Mouse (Mus musculus) liver, embryonic 14.5 days (tissue): ENCODE measurements around the gene Chrna5. TPM values are rescaled to one million over a fixed set of nuclear protein-coding genes. Genes with fewer than 3 reads are reported as not detected.

ENCODE experiments used
- ATAC-seq: fragments of 200-750 bp; cut with Nextera tagmentation; 2 replicates; pipeline ENCODE4 v1.8.0; 2017; ENCODE audit warnings: moderate number of reproducible peaks, mild to moderate bottlenecking, moderate library complexity; ENCODE audit not compliant: insufficient read depth
- DNase-seq, 3 experiments: peaks; one replicate each; pipeline ENCODE4 v3.0.0-alpha.2; 2012 to 2013; ENCODE audit warnings: low read depth in 3 of 3, low spot score in 3 of 3
- H3K27ac ChIP-seq: fragments of 300-500 bp; sonication (generic); 2 replicates; pipeline ENCODE4 v1.5.1; 2014; ENCODE audit warnings: moderate library complexity, mild to moderate bottlenecking, control low read depth, inconsistent platforms
- H3K27me3 ChIP-seq: fragments of 300-500 bp; sonication (generic); 2 replicates; pipeline ENCODE4 v1.6.1; 2014; ENCODE audit warnings: mild to moderate bottlenecking, low read length, moderate library complexity; ENCODE audit not compliant: control insufficient read depth, insufficient read depth
- H3K36me3 ChIP-seq: fragments of 300-500 bp; sonication (generic); replicated peaks from 2 replicates; pipeline ENCODE4 v1.6.1; 2014; ENCODE audit warnings: low read depth; ENCODE audit not compliant: control insufficient read depth, insufficient read depth
- H3K4me1 ChIP-seq, 2 experiments: fragments of 200-500 bp in 1 of 2; fragments of 300-500 bp in 1 of 2; sonication (generic) in 1 of 2; replicated peaks; 2 replicates each; pipeline ENCODE4 v1.6.1; 2012 to 2014; ENCODE audit warnings: antibody characterized with exemption in 1 of 2, inconsistent platforms in 1 of 2, low read length in 1 of 2; ENCODE audit not compliant: control insufficient read depth in 2 of 2, insufficient read depth in 2 of 2
- H3K4me2 ChIP-seq: fragments of 300-500 bp; sonication (generic); 2 replicates; pipeline ENCODE4 v1.6.1; 2014; ENCODE audit warnings: low read depth, mild to moderate bottlenecking, control low read depth, moderate library complexity
- H3K4me3 ChIP-seq, 2 experiments: fragments of 200-500 bp in 1 of 2; fragments of 300-500 bp in 1 of 2; sonication (generic) in 1 of 2; 2 replicates each; pipeline ENCODE4 v1.5.1; 2012 to 2014; ENCODE audit warnings: low read depth in 2 of 2, low read length in 2 of 2, mild to moderate bottlenecking in 2 of 2, control low read depth in 1 of 2, inconsistent platforms in 1 of 2, moderate library complexity in 1 of 2; ENCODE audit not compliant: insufficient read depth in 1 of 2
- H3K9ac ChIP-seq: fragments of 300-500 bp; sonication (generic); replicated peaks from 2 replicates; pipeline ENCODE4 v1.6.1; 2014; ENCODE audit warnings: mild to moderate bottlenecking, control low read depth, moderate library complexity
- H3K9me3 ChIP-seq: fragments of 300-500 bp; sonication (generic); 2 replicates; pipeline ENCODE4 v1.6.1; 2016; ENCODE audit warnings: low read length, mixed read lengths; ENCODE audit not compliant: control insufficient read depth
- CTCF ChIP-seq: IDR thresholded peaks from 2 replicates; pipeline ENCODE4 v1.5.1; 2016; ENCODE audit warnings: antibody characterized with exemption, low read depth, control low read depth
- EP300 ChIP-seq: IDR thresholded peaks from 2 replicates; pipeline ENCODE4 v1.6.1; 2016; ENCODE audit warnings: antibody characterized with exemption, low read depth
- WGBS: fragments of 180-500 bp; shearing (Covaris S2); extraction: QIAGEN DNeasy Blood & Tissue Kit; methylation state at CpG from one replicate; pipeline ENCODE4 v1.1.7; 2014; ENCODE audit not compliant: insufficient replicate concordance; 5-methylcytosine and 5-hydroxymethylcytosine counted together
- polyA plus RNA-seq, 2 experiments: library from polyadenylated mRNA; depleted of rRNA in 1 of 2; stranded (reverse) in 1 of 2; unstranded in 1 of 2; fragments of >200 nt; fragmentation: Nextera tagmentation in 1 of 2; extraction: Ambion mirVana in 1 of 2; gene quantifications; 2 replicates each; pipeline versions ENCODE4 v1.2.1 to v1.2.3; 2012 to 2014

Chrna5 gene
- polyA plus RNA-seq (2012; rRNA removed) (0.02 TPM in 1 of 2 replicates, not detected in the other), polyA plus RNA-seq (2014; fragmentation: Nextera tagmentation; extraction: Ambion mirVana) (0.05 TPM in 1 of 2 replicates, not detected in the other)

DNA sequence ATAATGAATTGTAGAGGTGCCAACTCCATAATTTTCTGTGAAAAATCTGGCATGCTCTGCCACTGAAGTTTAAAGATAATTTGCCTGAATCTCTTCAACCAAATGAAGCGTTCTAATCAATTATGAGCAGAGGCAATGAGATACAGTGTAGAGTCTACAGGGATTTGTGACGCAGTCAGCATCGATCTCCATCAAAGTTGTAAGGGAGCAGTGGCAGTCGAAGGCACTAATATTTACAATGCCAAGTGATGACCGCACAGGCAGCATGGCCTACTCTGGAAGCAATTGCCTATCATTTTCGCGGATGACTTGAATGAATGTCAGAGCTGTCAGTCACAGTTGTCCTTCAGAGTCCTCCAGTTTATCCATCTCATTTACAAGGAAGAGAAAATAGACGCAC is at the start of gene Chrna5:
Chrna5 (plus strand) TSS at position 207 of the 400 bp plus-strand sequence.
- 58% methylated on average over 8 of the region's 8 CpGs for WGBS
- peaks cover 39% of the 10 kb centered on the region for H3K27me3 ChIP-seq
- peak within 1 kb of the TSS; percentile 30 to 55 for H3K4me3 ChIP-seq
- H3K9me3 ChIP-seq = no peaks in the 10 kb centered on the region
- no peak within 1 kb of the TSS for H3K27ac ChIP-seq
- H3K4me2 ChIP-seq = peak within 1 kb of the TSS; percentile 61
- no peaks in the 10 kb centered on the region for H3K36me3 ChIP-seq
- H3K4me1 ChIP-seq = no peaks in the 10 kb centered on the region
- TF ChIP-seq CTCF = no peak
- no peak within 1 kb of the TSS for H3K9ac ChIP-seq
- DNase-seq = no peak
- ATAC-seq = no peak

GRCm38 (mm10) chr9:54931765-54932164 is 48.9 kb upstream of the Chrna5 start:
- DNase-seq (no peak), ATAC-seq (no peak)
- WGBS = 0% methylated on average over 1 of the region's 1 CpGs
- Histone ChIP-seq H3K4me1 (no peaks in the 10 kb centered on the region), H3K27me3 (no peaks in the 10 kb centered on the region), H3K9ac (no peak overlapping the region), H3K27ac (no peak overlapping the region), H3K36me3 (no peaks in the 10 kb centered on the region), H3K4me2 (no peak overlapping the region), H3K4me3 (no peak overlapping the region), H3K9me3 (no peaks in the 10 kb centered on the region)
- TF ChIP-seq CTCF (peak; percentile 51), EP300 (no peak)

GRCm38 (mm10) chr9:54932379-54932778 is 48.3 kb upstream of the Chrna5 start:
- Histone ChIP-seq H3K27ac (no peak overlapping the region), H3K4me3 (no peak overlapping the region), H3K9me3 (no peaks in the 10 kb centered on the region), H3K9ac (no peak overlapping the region), H3K4me1 (no peaks in the 10 kb centered on the region), H3K4me2 (no peak overlapping the region), H3K36me3 (no peaks in the 10 kb centered on the region), H3K27me3 (no peaks in the 10 kb centered on the region)
- DNase-seq = no peak
- 56% methylated on average over 2 of the region's 2 CpGs for WGBS
- TF ChIP-seq CTCF (no peak), EP300 (no peak)
- no peak for ATAC-seq

DNA sequence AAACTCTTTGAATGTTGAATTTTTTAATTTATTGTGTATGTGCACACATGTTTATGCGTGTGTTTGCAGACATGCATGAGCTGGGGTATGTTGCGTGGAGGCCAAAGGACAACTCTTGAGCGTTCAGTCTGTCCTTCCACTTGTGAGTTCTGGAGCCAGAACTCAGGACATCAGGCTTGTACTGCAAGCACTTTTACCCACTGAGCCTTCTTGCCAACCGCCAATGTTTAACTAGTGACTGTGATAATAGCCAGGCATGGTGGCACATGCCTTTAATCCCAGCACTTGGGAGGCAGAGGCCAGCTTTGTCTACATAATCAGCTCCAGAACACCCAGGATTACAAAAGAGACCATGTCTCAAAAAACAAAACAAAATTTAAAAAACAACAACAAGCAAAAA is 38.6 kb upstream of the Chrna5 start:
- Histone ChIP-seq H3K4me3 (no peak overlapping the region), H3K4me2 (no peak overlapping the region), H3K9me3 (no peaks in the 10 kb centered on the region), H3K27me3 (no peaks in the 10 kb centered on the region), H3K9ac (no peak overlapping the region), H3K4me1 (no peaks in the 10 kb centered on the region), H3K36me3 (no peaks in the 10 kb centered on the region), H3K27ac (no peak overlapping the region)
- DNase-seq (no peak), ATAC-seq (no peak)
- WGBS = 69% methylated on average over 4 of the region's 4 CpGs
- TF ChIP-seq CTCF = no peak
- TF ChIP-seq EP300 = no peak

DNA sequence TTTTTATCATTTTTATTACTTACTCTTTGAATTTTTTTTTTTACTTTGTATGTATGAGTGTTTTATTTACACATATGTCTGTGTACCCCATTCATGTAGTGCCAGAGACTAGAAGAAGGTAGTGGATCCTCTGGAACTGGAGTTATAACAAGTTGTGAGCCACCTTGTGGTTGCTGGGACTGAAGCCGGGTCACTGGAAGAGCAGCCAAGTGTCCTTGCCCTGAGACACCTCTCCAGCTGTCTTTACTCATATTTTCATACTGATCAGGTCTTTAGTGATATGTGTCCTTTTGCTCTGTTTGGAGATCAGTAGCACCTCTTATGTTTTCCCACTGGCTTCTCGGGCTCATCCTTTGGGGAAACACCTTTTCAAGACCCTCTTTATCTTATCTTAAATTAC is 36.2 kb upstream of the Chrna5 start:
- Histone ChIP-seq H3K4me2 (no peak overlapping the region), H3K4me1 (no peaks in the 10 kb centered on the region), H3K27ac (no peak overlapping the region), H3K27me3 (no peaks in the 10 kb centered on the region), H3K36me3 (no peaks in the 10 kb centered on the region), H3K9me3 (no peaks in the 10 kb centered on the region), H3K4me3 (no peak overlapping the region), H3K9ac (no peak overlapping the region)
- ATAC-seq (no peak), DNase-seq (no peak)
- 57% methylated on average over 2 of the region's 2 CpGs for WGBS
- TF ChIP-seq EP300 (no peak), CTCF (no peak)
